Mouse (Mus musculus) G1E (cell line): Measurements from ENCODE around the gene Prdm16. TPM values are rescaled to one million over a fixed set of nuclear protein-coding genes. Genes with fewer than 3 reads are reported as not detected.

Experiments used
- ATAC-seq: 2 replicates; pipeline ENCODE4 v1.8.0; 2016; ENCODE audit warnings: mild to moderate bottlenecking; ENCODE audit not compliant: insufficient number of reproducible peaks, poor library complexity, low FRiP score, severe bottlenecking; ENCODE audit errors: extremely low read depth
- DNase-seq: peaks from one replicate; pipeline ENCODE4 v3.0.0; 2012; ENCODE audit warnings: low spot score
- H3K27me3 ChIP-seq: 2 replicates; pipeline ENCODE4 v1.6.1; 2012; ENCODE audit warnings: mild to moderate bottlenecking, low read length, inconsistent platforms; ENCODE audit not compliant: insufficient read depth
- H3K36me3 ChIP-seq: replicated peaks from 2 replicates; pipeline ENCODE3; 2012; ENCODE audit warnings: mild to moderate bottlenecking, inconsistent platforms
- H3K4me1 ChIP-seq: 2 replicates; pipeline ENCODE4 v1.6.1; 2012; ENCODE audit warnings: low read depth, low read length, inconsistent platforms, mixed read lengths; ENCODE audit not compliant: insufficient read depth
- H3K4me3 ChIP-seq: 2 replicates; pipeline ENCODE4 v1.5.1; 2012; ENCODE audit warnings: low read depth, mild to moderate bottlenecking, inconsistent platforms, low read length, moderate library complexity, mixed read lengths
- H3K9me3 ChIP-seq: replicated peaks from 2 replicates; pipeline ENCODE4 v1.6.1; 2012; ENCODE audit warnings: inconsistent platforms
- CTCF ChIP-seq: IDR thresholded peaks from 2 replicates; pipeline ENCODE4 v1.5.1; 2012; ENCODE audit warnings: low read depth, low read length, inconsistent platforms, mixed read lengths
- GATA1 ChIP-seq: IDR thresholded peaks from 2 replicates; pipeline ENCODE4 v1.6.1; 2012; ENCODE audit warnings: borderline replicate concordance, low read length, inconsistent platforms, mixed read lengths
- GATA2 ChIP-seq: IDR thresholded peaks from 2 replicates; pipeline ENCODE4 v1.6.1; 2012; ENCODE audit warnings: low read depth, low read length, inconsistent platforms, borderline replicate concordance
- POLR2AphosphoS5 ChIP-seq: IDR thresholded peaks from 2 replicates; pipeline ENCODE4 v1.6.1; 2012; ENCODE audit warnings: low read depth, low read length, inconsistent platforms; ENCODE audit not compliant: insufficient replicate concordance
- TAL1 ChIP-seq: conservative IDR thresholded peaks from 2 replicates; pipeline ENCODE4 v1.6.1; 2012; ENCODE audit warnings: low read depth, low read length, inconsistent platforms, mixed read lengths
- polyA plus RNA-seq: library from polyadenylated mRNA; stranded (reverse); fragments of >175 nt; gene quantifications from 2 replicates; pipeline ENCODE4 v1.2.3, GENCODE M21; 2012
- total RNA-seq, 2 experiments: library from RNA; stranded (forward) in 1 of 2; stranded (reverse) in 1 of 2; fragments of 200-1000 nt in 1 of 2; fragments of >200 nt in 1 of 2; fragmentation: Nextera tagmentation in 1 of 2; gene quantifications; 2 replicates each; pipeline ENCODE4 v1.2.3; 2014 to 2017

The Prdm16 gene
- total and polyA plus RNA-seq, 3 experiments, result under 0.01 TPM; not detected in 2

DNA sequence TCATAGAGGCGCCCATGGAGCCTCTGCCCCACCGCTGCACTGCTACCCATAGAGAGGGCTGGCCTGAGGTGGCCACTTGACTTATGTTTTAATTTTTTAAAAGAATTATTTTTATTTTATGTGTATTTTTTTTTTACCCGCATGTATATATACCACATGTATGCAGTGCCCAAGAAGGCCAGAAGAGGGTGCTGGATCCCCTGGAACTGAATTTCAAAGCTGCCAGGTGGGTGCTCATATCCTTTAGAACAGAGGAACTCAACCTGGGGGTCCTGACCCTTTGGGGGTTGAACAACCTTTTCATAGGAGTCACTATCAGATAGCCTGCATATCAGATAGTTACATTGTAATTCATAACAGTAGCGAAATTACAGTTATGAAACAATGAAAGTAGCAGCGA, 281.3 kb downstream of the Prdm16 start:
- Histone ChIP-seq H3K9me3 (peaks cover 86% of the 10 kb centered on the region), H3K27me3 (no peaks in the 10 kb centered on the region), H3K4me3 (no peak overlapping the region), H3K36me3 (no peaks in the 10 kb centered on the region), H3K4me1 (no peaks in the 10 kb centered on the region)
- no peak for DNase-seq
- TF ChIP-seq TAL1, result no peak
- no peak for TF ChIP-seq POLR2AphosphoS5
- TF ChIP-seq GATA1, result no peak
- no peak for TF ChIP-seq CTCF
- no peak for TF ChIP-seq GATA2
- no peak for ATAC-seq

- H3K4me3 ChIP-seq, result no peak overlapping the region
- no peaks in the 10 kb centered on the region for H3K27me3 ChIP-seq
- H3K4me1 ChIP-seq, result no peaks in the 10 kb centered on the region
- DNase-seq, result no peak
- H3K36me3 ChIP-seq, result no peaks in the 10 kb centered on the region
- peaks cover 85% of the 10 kb centered on the region for H3K9me3 ChIP-seq
- TF ChIP-seq GATA2, result no peak
- TF ChIP-seq CTCF, result no peak
- TF ChIP-seq TAL1, result no peak
- no peak for TF ChIP-seq POLR2AphosphoS5
- no peak for TF ChIP-seq GATA1
- ATAC-seq, result no peak
These were observed 284.4 kb downstream of the Prdm16 start for GRCm38 (mm10) chr4:154352246-154352645.

DNA sequence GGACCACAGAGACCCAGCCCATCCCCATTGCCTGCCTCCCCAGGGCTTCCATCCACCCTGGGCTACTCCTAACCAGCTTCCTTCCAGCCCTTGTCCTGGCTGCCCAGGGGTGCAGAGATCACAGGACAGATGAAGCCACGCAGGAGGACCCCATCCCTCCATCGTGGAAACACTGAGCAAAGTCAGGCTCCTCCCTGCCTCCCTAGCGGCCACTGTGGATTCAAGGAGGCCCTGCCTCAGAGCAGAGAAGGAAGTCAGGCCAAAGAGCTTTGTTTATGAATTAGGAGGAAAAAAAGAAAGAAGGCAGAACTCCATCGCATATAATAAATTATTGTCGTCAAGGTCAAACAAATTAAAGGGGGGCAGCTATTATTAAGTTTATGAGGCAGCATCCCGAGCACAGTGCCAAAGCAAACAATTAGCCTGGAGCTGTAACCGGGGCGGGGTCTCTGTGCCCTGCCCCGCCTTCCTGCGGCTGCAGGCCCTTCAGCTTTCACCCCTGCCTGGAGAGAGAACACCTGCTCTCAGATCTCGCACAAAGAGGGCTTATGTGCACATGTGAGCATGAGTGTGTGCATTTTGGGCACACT, 288.4 kb downstream of the Prdm16 start:
- H3K9me3 ChIP-seq, result peaks cover 91% of the 10 kb centered on the region
- no peak for DNase-seq
- no peaks in the 10 kb centered on the region for H3K27me3 ChIP-seq
- ATAC-seq, result no peak
- no peak overlapping the region for H3K4me3 ChIP-seq
- no peaks in the 10 kb centered on the region for H3K36me3 ChIP-seq
- no peaks in the 10 kb centered on the region for H3K4me1 ChIP-seq
- TF ChIP-seq TAL1, result no peak
- no peak for TF ChIP-seq CTCF
- TF ChIP-seq GATA2, result no peak
- no peak for TF ChIP-seq GATA1
- TF ChIP-seq POLR2AphosphoS5, result no peak

GRCm38 (mm10) chr4:154346731-154347522, 289.7 kb downstream of the Prdm16 start:
- H3K4me3 ChIP-seq, result no peak overlapping the region
- DNase-seq, result no peak
- no peaks in the 10 kb centered on the region for H3K27me3 ChIP-seq
- no peaks in the 10 kb centered on the region for H3K4me1 ChIP-seq
- peaks cover 98% of the 10 kb centered on the region for H3K9me3 ChIP-seq
- H3K36me3 ChIP-seq, result no peaks in the 10 kb centered on the region
- no peak for ATAC-seq
- TF ChIP-seq GATA1 (no peak), TAL1 (no peak), POLR2AphosphoS5 (no peak), GATA2 (no peak), CTCF (no peak)

DNA sequence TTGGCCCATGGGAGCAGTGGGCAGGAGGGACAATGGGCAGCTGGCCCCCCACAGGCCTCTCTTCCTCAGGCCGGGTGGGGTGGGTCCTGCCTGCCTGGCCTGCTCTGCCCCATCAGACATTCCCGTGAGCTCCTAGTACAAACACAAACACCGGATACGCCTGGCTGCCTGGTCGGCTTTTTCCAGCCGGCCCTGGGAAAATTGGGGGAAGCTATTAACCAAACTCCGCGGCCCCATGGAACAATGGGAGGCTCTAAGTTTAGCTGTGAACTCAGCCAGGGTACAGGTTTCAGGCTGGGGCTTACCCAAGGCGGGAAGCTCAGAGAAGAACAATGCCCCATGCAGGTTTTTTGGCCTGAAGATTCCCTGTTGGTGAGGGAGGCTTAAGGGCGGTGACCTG, 300.0 kb downstream of the Prdm16 start:
- Histone ChIP-seq H3K36me3 (no peaks in the 10 kb centered on the region), H3K9me3 (peaks cover 98% of the 10 kb centered on the region), H3K27me3 (no peaks in the 10 kb centered on the region), H3K4me3 (no peak overlapping the region), H3K4me1 (no peaks in the 10 kb centered on the region)
- ATAC-seq (no peak), DNase-seq (no peak)
- TF ChIP-seq TAL1, result no peak
- TF ChIP-seq POLR2AphosphoS5, result no peak
- TF ChIP-seq CTCF, result no peak
- TF ChIP-seq GATA2, result no peak

GRCm38 (mm10) chr4:154335761-154336160, 300.9 kb downstream of the Prdm16 start, which contains the start of gene B230104I21Rik:
Gene B230104I21Rik, plus strand, starts transcription at chr4:154336127.
- H3K9me3 ChIP-seq, result peaks cover 98% of the 10 kb centered on the region
- DNase-seq (no peak), ATAC-seq (no peak)
- no peak within 1 kb of the TSS for H3K4me3 ChIP-seq
- H3K36me3 ChIP-seq, result no peaks in the 10 kb centered on the region
- TF ChIP-seq GATA2, result no peak
- TF ChIP-seq GATA1, result no peak
- TF ChIP-seq TAL1, result no peak
- no peak for TF ChIP-seq CTCF
- TF ChIP-seq POLR2AphosphoS5, result no peak
- H3K27me3 ChIP-seq, result no peaks in the 10 kb centered on the region
- no peaks in the 10 kb centered on the region for H3K4me1 ChIP-seq
